Mouse (Mus musculus) G1E (cell line): ENCODE results near the gene Btbd11.

Source experiments
- CTCF ChIP-seq: IDR thresholded peaks from 2 replicates; pipeline ENCODE4 v1.5.1; 2012; ENCODE audit warnings: low read depth, low read length, inconsistent platforms, mixed read lengths
- GATA1 ChIP-seq: IDR thresholded peaks from 2 replicates; pipeline ENCODE4 v1.6.1; 2012; ENCODE audit warnings: borderline replicate concordance, low read length, inconsistent platforms, mixed read lengths

- TF ChIP-seq CTCF: no peak
- no peak for TF ChIP-seq GATA1
Observed at GRCm38 (mm10) chr10:85527722-85528121, 141.1 kb downstream of the Btbd11 start.
